Mouse (Mus musculus) urinary bladder, postnatal 4 days (tissue): ENCODE results near the gene Lnx2.

Experiments
- DNase-seq, 2 experiments: peaks; one replicate each; pipeline ENCODE4 v3.0.0; 2021 to 2022; ENCODE audit warnings: low spot score in 2 of 2

Lnx2 gene

GRCm38 (mm10) chr5:147077305-147078034 is 1.1 kb upstream of the Lnx2 start:
- DNase-seq: peak; percentile 88 to 93

- DNase-seq: no peak
These were observed 396 bp upstream of the Lnx2 start, which contains the start of gene Polr1d for GRCm38 (mm10) chr5:147076799-147077165. Polr1d (plus strand) TSS chr5:147077050.

DNA sequence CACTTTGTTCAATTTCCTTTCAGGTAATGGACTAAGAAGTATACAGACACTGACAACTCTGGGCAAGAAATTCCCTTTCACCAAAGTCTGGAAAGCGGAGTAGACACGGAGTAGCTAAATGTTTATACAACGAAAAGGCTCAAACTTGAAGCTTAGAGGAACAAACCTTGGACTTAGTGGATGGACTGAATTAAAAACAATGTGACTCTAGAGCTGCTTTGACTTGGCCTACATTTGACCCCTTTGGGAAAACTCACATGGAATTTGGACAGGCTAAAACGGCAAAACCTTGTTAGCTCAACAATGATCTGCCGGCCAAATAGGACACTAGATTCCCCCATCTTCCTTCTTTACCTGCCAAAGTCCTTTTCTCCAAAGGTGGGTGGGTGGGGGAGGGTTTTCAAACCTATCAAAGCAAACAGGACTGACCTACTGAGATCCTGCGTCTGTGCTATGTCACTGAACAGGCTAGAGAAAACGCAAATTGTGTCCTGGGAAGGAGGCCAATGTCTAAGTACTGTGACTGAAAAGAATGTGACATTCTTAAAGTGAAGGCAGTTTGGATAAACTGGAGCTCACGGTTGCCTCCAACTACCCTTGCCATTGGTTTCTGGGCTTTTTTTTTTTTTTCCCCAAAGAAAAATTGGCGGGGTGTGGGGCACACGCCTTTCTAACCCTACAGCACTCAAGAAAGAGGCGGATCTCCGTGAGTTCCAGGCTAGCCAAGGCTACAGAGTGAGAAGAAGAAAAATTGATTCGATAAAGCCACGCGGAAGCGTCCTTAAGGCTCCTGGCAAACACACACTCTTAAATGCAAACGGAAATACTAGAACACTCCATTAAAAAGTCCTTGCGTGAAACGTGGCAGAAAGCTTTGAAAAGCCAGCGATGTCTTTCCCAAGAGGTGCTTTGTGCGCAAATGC is 1.0 kb downstream of the Lnx2 start:
- DNase-seq: no peak

GRCm38 (mm10) chr5:147073805-147074204 is 2.6 kb downstream of the Lnx2 start:
- no peak for DNase-seq

GRCm38 (mm10) chr5:147071886-147072285 is 4.5 kb downstream of the Lnx2 start:
- no peak for DNase-seq

DNA sequence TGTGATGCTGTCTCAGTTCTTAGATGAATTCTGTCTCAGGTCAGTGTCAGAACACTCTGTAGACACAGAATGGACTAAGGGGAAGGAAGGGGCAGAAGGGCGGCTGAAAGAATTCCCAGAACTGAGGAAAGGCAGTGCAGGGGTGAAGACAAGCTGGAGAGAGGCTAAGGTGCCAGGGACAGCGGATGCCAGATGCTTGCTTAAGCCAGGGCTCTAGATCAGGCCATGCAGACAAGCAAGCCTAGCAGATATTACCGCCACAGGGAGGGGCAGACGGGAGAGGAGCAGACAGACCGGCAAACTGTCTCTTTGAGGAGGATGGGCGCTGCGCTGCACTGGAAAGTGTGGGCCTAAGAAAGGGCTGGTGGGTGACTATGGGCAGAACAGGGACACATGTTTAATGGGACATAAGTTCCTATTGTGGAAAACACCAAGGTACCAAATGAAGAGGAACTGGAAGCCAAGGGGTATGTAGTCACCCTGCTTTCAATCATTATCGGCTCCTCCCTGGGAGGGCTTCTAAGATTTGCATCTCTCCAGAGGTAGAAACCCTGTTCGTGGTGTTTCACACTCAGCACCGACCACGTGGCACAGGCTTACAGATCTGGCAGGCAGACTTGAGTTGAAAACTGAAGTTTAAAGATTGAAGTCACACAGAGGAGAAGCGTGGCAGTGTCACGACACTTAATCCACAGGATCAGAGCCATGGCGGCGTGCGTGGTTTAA is 5.4 kb downstream of the Lnx2 start:
- DNase-seq: no peak

GRCm38 (mm10) chr5:147068876-147069275 is 7.5 kb downstream of the Lnx2 start:
- DNase-seq: no peak

DNA sequence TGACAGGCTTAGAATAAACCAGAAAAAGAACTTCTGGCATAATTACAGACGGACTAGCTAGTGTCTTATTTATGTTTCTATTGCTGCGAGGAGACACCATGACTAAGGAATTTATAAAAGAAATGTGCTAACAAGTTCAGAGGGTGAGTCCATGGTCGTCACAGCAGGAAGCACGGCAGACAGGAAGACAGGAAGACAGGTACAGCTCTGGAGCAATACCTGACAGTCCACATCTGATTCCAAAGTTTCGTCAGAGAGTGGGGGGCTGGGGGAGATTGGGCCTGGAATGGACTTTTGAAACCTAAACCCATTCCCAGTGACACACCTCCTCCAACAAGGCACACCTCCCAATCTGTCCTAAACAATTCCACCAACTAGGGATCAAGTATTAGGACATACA is 9.4 kb downstream of the Lnx2 start:
- DNase-seq: no peak

- DNase-seq: no peak
These were observed 10.3 kb downstream of the Lnx2 start for GRCm38 (mm10) chr5:147066129-147066528.

DNA sequence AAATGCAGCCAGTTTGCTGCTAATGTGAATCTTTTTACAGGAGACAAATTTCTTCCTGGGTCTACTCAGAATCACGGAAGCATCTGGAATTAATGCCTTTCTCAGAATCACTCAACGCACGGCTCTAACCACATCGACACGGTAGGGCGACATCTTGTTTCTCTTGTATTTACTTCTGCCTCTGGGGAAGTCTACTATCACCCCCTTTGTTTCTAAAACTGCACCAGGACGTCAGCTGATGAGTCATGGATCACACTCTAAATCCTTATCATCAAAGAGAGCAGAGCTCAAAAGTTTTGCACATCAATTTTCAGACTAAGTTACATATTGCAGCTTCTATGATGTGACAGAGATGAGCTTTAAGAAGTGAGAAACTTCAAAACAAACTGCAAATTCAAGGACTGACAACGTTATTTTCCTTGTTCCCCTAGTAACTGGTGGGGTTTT is 13.1 kb downstream of the Lnx2 start:
- DNase-seq: no peak

GRCm38 (mm10) chr5:147060024-147060423 is 16.4 kb downstream of the Lnx2 start:
- DNase-seq: peak in 1 of 2 experiments; percentile 58

DNA sequence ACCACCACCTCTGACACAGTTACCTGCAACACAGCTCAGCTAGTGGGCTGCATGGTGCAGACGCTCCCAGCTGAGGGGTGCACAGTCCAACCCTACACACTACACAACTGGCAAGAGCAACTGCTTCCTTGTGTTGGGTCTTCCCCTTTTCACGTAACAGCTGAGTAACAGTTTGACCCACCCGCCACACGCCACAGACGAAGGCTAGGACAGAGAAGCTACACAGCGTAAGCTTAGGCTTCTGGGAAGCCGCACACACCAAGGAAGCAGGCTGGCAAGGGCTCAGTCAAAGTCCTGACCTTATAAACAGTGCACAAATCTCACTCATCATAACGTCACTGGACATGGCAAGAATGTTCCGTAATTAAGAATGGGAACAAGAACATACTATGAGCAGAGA is 17.1 kb downstream of the Lnx2 start:
- DNase-seq: peak in 1 of 2 experiments; percentile 55

DNA sequence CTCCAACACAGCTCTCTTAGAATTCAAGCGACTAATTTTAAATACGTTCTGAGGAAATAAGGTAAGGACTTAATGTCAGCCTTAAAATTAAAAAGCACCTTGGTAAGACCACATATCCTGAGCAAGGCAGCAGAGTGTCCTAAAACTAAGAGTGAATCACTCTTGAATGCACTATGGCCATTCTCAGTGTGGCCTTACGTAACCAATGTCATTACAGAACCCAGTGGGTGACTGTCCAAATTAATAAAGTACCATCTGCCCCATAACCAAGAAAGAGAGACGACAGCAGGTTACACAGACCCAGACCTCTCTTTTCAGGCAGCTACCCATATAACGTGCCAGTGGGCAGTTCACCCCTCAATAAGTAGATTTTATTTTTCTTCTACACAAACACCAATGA is 17.7 kb downstream of the Lnx2 start:
- DNase-seq: no peak

- DNase-seq: no peak
These were observed 18.6 kb downstream of the Lnx2 start for GRCm38 (mm10) chr5:147057626-147058414.

DNA sequence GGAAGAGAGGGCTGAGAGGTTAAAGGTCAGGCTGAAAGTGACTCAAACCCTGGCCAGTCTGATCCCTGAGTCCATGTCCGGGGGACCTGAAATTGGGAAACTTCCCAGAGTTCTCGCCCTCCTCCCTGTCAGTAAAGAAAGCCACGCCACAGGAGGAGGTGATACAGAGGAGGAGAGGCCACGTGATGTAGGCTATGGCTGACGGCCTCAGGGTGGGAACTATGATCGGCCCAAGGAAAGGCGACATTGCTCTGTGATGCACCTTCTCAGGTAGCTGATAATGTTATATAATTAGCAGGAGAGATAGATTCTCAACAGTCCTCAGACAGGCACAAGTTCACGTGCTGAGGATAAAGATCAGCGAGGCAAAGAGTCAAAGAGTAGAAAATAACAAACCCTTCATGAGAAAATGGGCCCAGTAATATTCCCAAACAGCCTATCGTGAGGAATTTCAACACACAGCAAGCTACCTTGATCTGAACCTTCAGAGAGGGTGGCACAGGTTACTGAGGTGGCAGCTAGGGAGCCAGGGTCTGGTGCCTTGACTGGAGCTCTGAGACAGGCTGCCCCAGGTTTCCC is 19.6 kb downstream of the Lnx2 start:
- DNase-seq: no peak

DNA sequence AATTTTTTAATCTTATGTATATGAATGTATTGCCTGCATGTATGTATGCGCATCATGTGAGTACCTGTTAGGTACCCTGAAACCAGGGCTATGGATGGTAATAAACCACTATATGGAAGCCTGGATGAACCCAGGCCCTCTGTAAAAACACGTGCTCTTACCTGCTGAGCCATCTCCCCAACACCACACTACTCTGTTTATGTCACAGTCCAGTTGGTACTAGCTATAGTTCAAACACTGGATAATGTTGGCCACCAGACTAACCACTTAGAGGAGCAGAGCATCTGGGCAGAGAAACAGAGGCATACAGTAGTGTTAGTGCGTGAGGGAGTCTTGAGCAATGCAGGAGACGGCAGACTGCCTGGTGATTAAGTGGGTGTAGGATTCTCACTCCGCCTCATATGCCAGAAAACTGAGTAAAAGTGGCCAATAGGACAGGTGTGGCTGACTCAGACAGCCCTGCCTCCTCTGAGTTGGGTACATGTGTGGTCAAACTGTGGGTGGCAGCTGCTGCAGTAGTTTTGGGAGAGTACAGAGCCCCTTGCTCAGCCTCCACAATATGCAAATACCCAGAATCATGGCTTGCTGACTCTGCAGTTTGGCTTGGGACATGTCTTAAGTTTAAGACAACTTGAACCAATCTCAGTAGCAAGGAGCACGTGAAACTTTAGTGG is 20.7 kb downstream of the Lnx2 start:
- no peak for DNase-seq

GRCm38 (mm10) chr5:147054747-147055270 is 21.6 kb downstream of the Lnx2 start:
- no peak for DNase-seq

GRCm38 (mm10) chr5:147054328-147054727 is 22.1 kb downstream of the Lnx2 start:
- no peak for DNase-seq

GRCm38 (mm10) chr5:147053481-147053880 is 22.9 kb downstream of the Lnx2 start:
- DNase-seq: no peak

- DNase-seq: no peak
These were observed 23.3 kb downstream of the Lnx2 start for GRCm38 (mm10) chr5:147053071-147053470.
